Mouse (Mus musculus): ENCODE results near the gene Slc39a11. TPM values are rescaled to one million over a fixed set of nuclear protein-coding genes. Genes with fewer than 3 reads are reported as not detected.
"Not testable (repeated sequence)": the region's sequence is repeated elsewhere in the genome, so short reads cannot be mapped to it uniquely, and the experiment has no call there.

Slc39a11 gene
- polyA plus RNA-seq, 1 experiment from 2014 or later = 21.8 TPM

GRCm38 (mm10) chr11:113583879-113584661, 65.8 kb downstream of the Slc39a11 start:
- Histone ChIP-seq H3K36me3 (ENCODE audit: insufficient read depth) (no peaks in the 10 kb centered on the region), H3K4me3 (ENCODE audit: low read depth, low read length) (no peak overlapping the region), H3K9ac (no peak overlapping the region), H3K27ac (ENCODE audit: low read depth) (no peak overlapping the region), H3K4me2 (no peak overlapping the region), H3K4me1 (ENCODE audit: insufficient read depth) (no peaks in the 10 kb centered on the region), H3K9me3 (ENCODE audit: low read depth, low read length) (no peaks in the 10 kb centered on the region), H3K27me3 (ENCODE audit: insufficient read depth, low read length) (no peaks in the 10 kb centered on the region)
- ATAC-seq (ENCODE audit: insufficient read depth) = no peak
- TF ChIP-seq CTCF (IDR thresholded peaks at IDR 0.05; ENCODE audit: low read depth) = no peak
- 42% methylated on average over 11 of the region's 11 CpGs for WGBS
- DNase-seq = no peak

GRCm38 (mm10) chr11:113577221-113577620, 72.7 kb downstream of the Slc39a11 start:
- no peak overlapping the region for H3K27ac ChIP-seq (ENCODE audit: low read depth)
- no peak for ATAC-seq (ENCODE audit: insufficient read depth)
- H3K4me1 ChIP-seq (ENCODE audit: insufficient read depth) = no peaks in the 10 kb centered on the region
- no peaks in the 10 kb centered on the region for H3K36me3 ChIP-seq (ENCODE audit: insufficient read depth)
- no peak overlapping the region for H3K4me3 ChIP-seq (ENCODE audit: low read depth, low read length)
- H3K4me2 ChIP-seq = no peak overlapping the region
- TF ChIP-seq CTCF (IDR thresholded peaks at IDR 0.05; ENCODE audit: low read depth) = no peak
- H3K27me3 ChIP-seq (ENCODE audit: insufficient read depth, low read length) = no peaks in the 10 kb centered on the region
- DNase-seq = no peak
- WGBS = 83% methylated on average over 4 of the region's 4 CpGs
- H3K9me3 ChIP-seq (ENCODE audit: low read depth, low read length) = no peaks in the 10 kb centered on the region
- H3K9ac ChIP-seq = no peak overlapping the region

- DNase-seq (peak; percentile 46), ATAC-seq (ENCODE audit: insufficient read depth) (no peak)
- no peaks in the 10 kb centered on the region for H3K9me3 ChIP-seq (ENCODE audit: low read depth, low read length)
- no peak overlapping the region for H3K4me3 ChIP-seq (ENCODE audit: low read depth, low read length)
- no peaks in the 10 kb centered on the region for H3K27me3 ChIP-seq (ENCODE audit: insufficient read depth, low read length)
- H3K27ac ChIP-seq (ENCODE audit: low read depth) = no peak overlapping the region
- WGBS = 57% methylated on average over 6 of the region's 6 CpGs
- no peak overlapping the region for H3K4me2 ChIP-seq
- H3K9ac ChIP-seq = no peak overlapping the region
- no peaks in the 10 kb centered on the region for H3K4me1 ChIP-seq (ENCODE audit: insufficient read depth)
- no peak for TF ChIP-seq CTCF (IDR thresholded peaks at IDR 0.05; ENCODE audit: low read depth)
- H3K36me3 ChIP-seq (ENCODE audit: insufficient read depth) = no peaks in the 10 kb centered on the region
Measured at GRCm38 (mm10) chr11:113572641-113573040, 77.2 kb downstream of the Slc39a11 start.

GRCm38 (mm10) chr11:113571616-113572015, 78.3 kb downstream of the Slc39a11 start:
- Histone ChIP-seq H3K27ac (ENCODE audit: low read depth) (no peak overlapping the region), H3K4me2 (no peak overlapping the region), H3K36me3 (ENCODE audit: insufficient read depth) (no peaks in the 10 kb centered on the region), H3K9me3 (ENCODE audit: low read depth, low read length) (no peaks in the 10 kb centered on the region), H3K27me3 (ENCODE audit: insufficient read depth, low read length) (no peaks in the 10 kb centered on the region), H3K9ac (no peak overlapping the region), H3K4me1 (ENCODE audit: insufficient read depth) (no peaks in the 10 kb centered on the region), H3K4me3 (ENCODE audit: low read depth, low read length) (no peak overlapping the region)
- no peak for TF ChIP-seq CTCF (IDR thresholded peaks at IDR 0.05; ENCODE audit: low read depth)
- ATAC-seq (ENCODE audit: insufficient read depth) (no peak), DNase-seq (no peak)

- H3K9me3 ChIP-seq (ENCODE audit: low read depth, low read length) = no peaks in the 10 kb centered on the region
- DNase-seq (no peak), ATAC-seq (ENCODE audit: insufficient read depth) (no peak)
- no peaks in the 10 kb centered on the region for H3K36me3 ChIP-seq (ENCODE audit: insufficient read depth)
- no peak overlapping the region for H3K27ac ChIP-seq (ENCODE audit: low read depth)
- no peak overlapping the region for H3K9ac ChIP-seq
- no peak overlapping the region for H3K4me2 ChIP-seq
- no peaks in the 10 kb centered on the region for H3K4me1 ChIP-seq (ENCODE audit: insufficient read depth)
- WGBS = 60% methylated on average over 1 of the region's 1 CpGs
- H3K27me3 ChIP-seq (ENCODE audit: insufficient read depth, low read length) = no peaks in the 10 kb centered on the region
- H3K4me3 ChIP-seq (ENCODE audit: low read depth, low read length) = no peak overlapping the region
- TF ChIP-seq CTCF (IDR thresholded peaks at IDR 0.05; ENCODE audit: low read depth) = no peak
Measured at GRCm38 (mm10) chr11:113568999-113569398, 80.9 kb downstream of the Slc39a11 start.

- WGBS = 68% methylated on average over 2 of the region's 2 CpGs
Measured at GRCm38 (mm10) chr11:113567926-113568325, 82.0 kb downstream of the Slc39a11 start.

GRCm38 (mm10) chr11:113565006-113565995, 84.6 kb downstream of the Slc39a11 start:
- Histone ChIP-seq H3K4me1 (ENCODE audit: insufficient read depth) (no peaks in the 10 kb centered on the region), H3K27ac (ENCODE audit: low read depth) (no peak overlapping the region; the same call in 1 of the 2 replicates), H3K27me3 (ENCODE audit: insufficient read depth, low read length) (no peaks in the 10 kb centered on the region), H3K4me3 (ENCODE audit: low read depth, low read length) (peak overlapping the region; percentile 54), H3K9ac (peak overlapping the region; percentile 51), H3K9me3 (ENCODE audit: low read depth, low read length) (no peaks in the 10 kb centered on the region), H3K4me2 (peak overlapping the region; percentile 92), H3K36me3 (ENCODE audit: insufficient read depth) (no peaks in the 10 kb centered on the region)
- ATAC-seq (ENCODE audit: insufficient read depth) (peak; percentile 94), DNase-seq (peak; percentile 93)
- WGBS = 9% methylated on average over 34 of the region's 34 CpGs
- no peak for TF ChIP-seq CTCF (IDR thresholded peaks at IDR 0.05; ENCODE audit: low read depth)

More at GRCm38 (mm10) chr11:113567926-113568325, 82.0 kb downstream of the Slc39a11 start:
- not testable (repeated sequence) for H3K9me3 ChIP-seq (ENCODE audit: low read depth, low read length); H3K27ac ChIP-seq (ENCODE audit: low read depth); H3K36me3 ChIP-seq (ENCODE audit: insufficient read depth); DNase-seq; H3K4me3 ChIP-seq (ENCODE audit: low read depth, low read length); H3K9ac ChIP-seq; ATAC-seq (ENCODE audit: insufficient read depth); H3K4me1 ChIP-seq (ENCODE audit: insufficient read depth); H3K27me3 ChIP-seq (ENCODE audit: insufficient read depth, low read length); H3K4me2 ChIP-seq

All from lung, embryonic 14.5 days (tissue).